Mouse (Mus musculus) R1 (cell line): ENCODE measurements at regions not wholly inside any gene's neighbourhood (a gene's known extent, or its start where the extent isn't known, plus 50 kb on each side); places are given as distances from the start of the nearest gene placed in this dataset.
"Not testable (repeated sequence)": the region's sequence is repeated elsewhere in the genome, so short reads cannot be mapped to it uniquely, and the experiment has no call there.

ENCODE experiments used
- DNase-seq: peaks from one replicate; pipeline ENCODE4 v3.0.0-alpha.2; 2018; ENCODE audit warnings: low read depth, low spot score

DNA sequence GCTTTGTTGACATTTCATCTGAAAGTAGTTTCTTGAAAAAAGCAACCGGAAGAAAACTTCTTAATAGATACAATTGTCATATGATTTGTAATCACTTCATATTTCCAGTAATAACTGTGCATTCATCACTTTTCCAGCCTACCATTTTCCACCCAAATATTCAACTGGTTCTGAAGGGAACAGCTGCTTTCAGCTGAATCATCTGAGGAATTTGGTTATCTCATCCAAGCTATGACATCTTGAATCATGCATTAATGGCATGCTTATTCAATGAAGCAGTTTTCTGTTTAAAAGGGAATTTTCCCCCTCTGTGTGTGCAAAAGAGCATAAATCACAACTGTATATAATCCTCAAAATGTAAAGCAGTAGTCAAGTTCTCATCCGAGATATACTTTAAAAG lies 97.2 kb upstream of the Cdk6 start:
- DNase-seq = not testable (repeated sequence)

DNA sequence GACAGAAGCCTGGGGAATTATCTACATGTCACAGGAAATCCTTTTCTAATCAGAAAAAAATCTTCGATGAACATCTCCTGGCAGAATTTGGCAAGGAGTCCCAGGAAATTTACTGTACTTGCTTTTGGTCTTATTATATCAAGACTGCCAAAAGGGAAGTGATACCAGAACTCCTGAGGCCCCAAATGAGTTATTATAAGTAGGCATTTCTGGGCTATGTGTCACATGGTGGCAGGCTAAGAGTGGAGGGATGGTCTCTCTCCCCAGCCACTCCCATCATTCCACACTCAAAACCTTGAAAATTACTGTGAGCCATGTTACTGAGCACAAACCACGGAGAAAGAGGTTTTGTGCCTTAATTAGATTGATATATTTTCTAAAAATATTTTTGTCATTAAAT lies 94.0 kb upstream of the Cdk6 start:
- no peak for DNase-seq

GRCm38 (mm10) chr5:3250273-3250672 lies 91.0 kb upstream of the Cdk6 start:
- DNase-seq = no peak

GRCm38 (mm10) chr5:3260289-3260688 lies 81.0 kb upstream of the Cdk6 start:
- no peak for DNase-seq

GRCm38 (mm10) chr5:3264988-3265738 lies 76.1 kb upstream of the Cdk6 start:
- not testable (repeated sequence) for DNase-seq

- DNase-seq = no peak
These were observed 74.3 kb upstream of the Cdk6 start for GRCm38 (mm10) chr5:3267021-3267420.

DNA sequence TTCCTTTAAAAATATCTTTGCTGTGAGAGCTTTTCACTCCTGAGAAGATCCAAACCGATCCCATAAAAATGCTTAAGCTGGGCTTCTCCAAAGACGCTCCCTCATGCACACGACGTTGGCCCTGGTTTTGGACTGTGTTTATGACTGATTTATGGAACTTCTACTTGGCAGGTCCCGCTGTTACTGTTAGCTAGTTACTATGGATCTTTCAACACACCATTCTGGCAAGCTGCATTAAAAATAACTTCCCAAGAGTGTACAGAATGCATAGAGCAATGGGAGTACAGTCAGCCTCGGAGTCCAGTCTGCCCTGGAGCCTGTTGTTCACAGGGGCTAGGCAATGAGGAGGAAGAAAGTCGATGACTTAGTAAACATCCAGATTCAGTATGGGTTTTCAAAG lies 71.5 kb upstream of the Cdk6 start:
- DNase-seq = no peak

GRCm38 (mm10) chr5:3273140-3273539 lies 68.1 kb upstream of the Cdk6 start:
- not testable (repeated sequence) for DNase-seq

GRCm38 (mm10) chr5:3277241-3277640 lies 64.0 kb upstream of the Cdk6 start:
- DNase-seq = not testable (repeated sequence)

- peak; percentile 51 for DNase-seq
These were observed 62.3 kb upstream of the Cdk6 start for GRCm38 (mm10) chr5:3278956-3279355.

DNA sequence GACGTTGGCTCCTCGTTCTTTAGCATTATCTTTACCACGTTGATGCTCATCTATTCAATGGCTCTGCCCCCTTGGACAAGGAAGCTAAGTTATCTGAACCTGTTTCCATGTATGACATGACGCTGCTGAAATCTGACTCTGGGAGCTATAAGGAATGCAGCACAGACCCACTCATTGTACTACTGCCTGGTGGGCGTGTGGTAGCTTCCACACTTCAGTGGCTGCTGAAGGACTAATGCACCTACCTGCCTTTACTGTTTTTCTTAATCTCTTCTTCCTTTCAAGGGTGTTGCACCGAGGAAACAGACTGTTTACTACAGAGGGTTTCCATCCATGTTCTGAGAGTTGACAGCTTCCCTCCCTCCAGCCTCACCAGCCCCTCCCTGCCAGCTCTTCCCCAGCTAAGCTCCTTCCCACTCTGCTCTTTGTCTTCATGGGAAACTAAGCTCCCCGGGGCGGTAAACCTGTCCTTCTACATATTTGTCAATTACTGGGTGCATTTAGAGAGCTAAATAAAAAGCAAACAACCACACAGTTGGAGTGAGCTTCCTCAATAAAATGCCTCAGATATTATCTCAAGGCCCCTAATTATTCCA lies 59.3 kb upstream of the Cdk6 start:
- DNase-seq = not testable (repeated sequence)

DNA sequence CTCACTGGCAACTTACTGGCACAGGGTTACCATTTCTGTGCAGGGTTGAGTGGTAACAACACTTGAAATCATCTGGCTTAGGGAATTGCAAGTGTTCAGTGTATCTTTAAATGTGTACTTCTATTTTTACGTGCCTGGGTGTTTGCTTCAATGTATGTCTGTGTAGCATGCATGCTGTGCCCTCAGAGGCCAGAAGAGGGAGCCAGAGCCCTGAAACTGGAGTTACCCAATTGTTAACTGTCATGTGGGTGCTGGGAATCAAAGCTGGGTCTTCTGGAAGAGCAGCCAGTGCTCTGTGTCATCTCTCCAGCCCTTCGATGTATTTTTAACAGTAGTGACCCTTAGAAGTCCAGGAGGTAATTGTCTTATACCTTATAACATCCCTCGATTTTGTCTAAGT lies 58.2 kb upstream of the Cdk6 start:
- DNase-seq = peak; percentile 61

DNA sequence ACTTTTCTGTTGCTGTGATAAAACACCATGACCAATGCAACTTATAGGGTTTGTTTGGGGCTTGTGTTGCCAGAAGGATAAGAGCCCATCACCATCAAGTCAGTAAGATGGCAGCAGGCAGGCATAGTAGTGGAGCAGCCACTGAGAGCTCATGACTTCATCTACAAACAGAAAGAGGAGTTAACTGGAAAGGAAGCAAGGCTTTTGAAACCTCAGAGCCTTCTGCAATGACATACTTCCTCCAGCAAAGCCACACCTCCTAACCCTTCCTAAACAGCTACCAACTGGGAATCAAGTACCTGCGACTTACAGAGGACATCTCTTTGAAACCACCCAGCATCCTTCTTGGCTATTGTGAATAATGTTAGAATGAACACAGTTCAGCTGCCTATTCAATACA lies 57.0 kb upstream of the Cdk6 start:
- peak; percentile 33 for DNase-seq

DNA sequence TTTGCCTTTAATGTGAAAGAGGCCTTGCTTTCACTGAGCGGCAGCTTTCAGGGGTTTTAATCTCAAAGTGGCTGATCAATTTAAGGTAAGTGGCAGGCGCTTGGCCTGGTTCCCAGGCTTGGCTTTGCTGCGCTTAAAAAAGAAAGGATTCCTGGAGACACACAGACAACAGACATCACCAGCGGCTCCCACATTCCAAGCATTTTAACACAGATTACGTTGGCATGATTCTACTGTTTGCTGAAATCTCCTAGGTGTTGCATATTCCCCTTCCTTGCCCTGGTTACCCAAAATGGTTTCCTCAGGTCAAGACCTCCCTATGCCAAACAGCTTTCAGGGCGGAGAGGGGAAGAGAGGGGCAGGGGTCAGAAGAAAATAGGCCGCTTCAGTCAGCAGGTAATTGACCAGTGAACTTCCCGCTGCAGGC lies 51.3 kb upstream of the Cdk6 start:
- peak; percentile 39 for DNase-seq
